Mouse (Mus musculus): ENCODE measurements around the gene Mybpc3. TPM values are rescaled to one million over a fixed set of nuclear protein-coding genes. Genes with fewer than 3 reads are reported as not detected.

The Mybpc3 gene
- polyA plus RNA-seq (2012; rRNA removed) = 0.06 and 0.14 TPM in 2 replicates

GRCm38 (mm10) chr2:91117585-91118275, at the start of gene Mybpc3:
Mybpc3 (plus strand) TSS chr2:91118144.

GRCm38 (mm10) chr2:91070076-91070800, 47.7 kb upstream of the Mybpc3 start, which contains the start of gene Slc39a13:
Slc39a13 (minus strand) TSS chr2:91070417.

GRCm38 (mm10) chr2:91081775-91082695, 35.9 kb upstream of the Mybpc3 start, which contains the start of gene Spi1:
Spi1 (plus strand) TSS chr2:91082390.

GRCm38 (mm10) chr2:91183711-91184405, 65.9 kb downstream of the Mybpc3 start, which contains the start of gene Madd:
Madd (minus strand) TSS chr2:91183837.

Other genes with a start within 250 kb of the Mybpc3 start
- 0.96 and 1.2 TPM in 2 replicates for gene C1qtnf4, start 232.3 kb upstream of the Mybpc3 start, polyA plus RNA-seq (2012; rRNA removed)
- 7.3 and 7.7 TPM in 2 replicates for gene Kbtbd4, start 213.4 kb upstream of the Mybpc3 start, polyA plus RNA-seq (2012; rRNA removed)
- gene Ndufs3, start 213.3 kb upstream of the Mybpc3 start, polyA plus RNA-seq (2012; rRNA removed) = 134 and 142 TPM in 2 replicates
- 28.5 and 32.5 TPM in 2 replicates for gene Celf1, start 177.8 kb upstream of the Mybpc3 start, polyA plus RNA-seq (2012; rRNA removed)
- 0.53 and 0.76 TPM in 2 replicates for gene Rapsn, start 82.5 kb upstream of the Mybpc3 start, polyA plus RNA-seq (2012; rRNA removed)
- gene Psmc3, start 64.1 kb upstream of the Mybpc3 start, polyA plus RNA-seq (2012; rRNA removed) = 80.8 and 83.0 TPM in 2 replicates
- 16.2 and 19.2 TPM in 2 replicates for gene Slc39a13, start 47.7 kb upstream of the Mybpc3 start, polyA plus RNA-seq (2012; rRNA removed)
- 38.8 and 46.7 TPM in 2 replicates for gene Spi1, start 35.8 kb upstream of the Mybpc3 start, polyA plus RNA-seq (2012; rRNA removed)
- gene Madd, start 65.7 kb downstream of the Mybpc3 start, polyA plus RNA-seq (2012; rRNA removed) = 5.3 and 6.3 TPM in 2 replicates
- 30.5 and 31.6 TPM in 2 replicates for gene Nr1h3, start 84.7 kb downstream of the Mybpc3 start, polyA plus RNA-seq (2012; rRNA removed)
- gene Acp2, start 84.7 kb downstream of the Mybpc3 start, polyA plus RNA-seq (2012; rRNA removed) = 11.1 and 11.3 TPM in 2 replicates
- 8.3 and 10.3 TPM in 2 replicates for gene Ddb2, start 118.8 kb downstream of the Mybpc3 start, polyA plus RNA-seq (2012; rRNA removed)
- gene Pacsin3, start 137.8 kb downstream of the Mybpc3 start, polyA plus RNA-seq (2012; rRNA removed) = 19.4 and 20.2 TPM in 2 replicates
- 25.8 and 26.6 TPM in 2 replicates for gene Arfgap2, start 146.8 kb downstream of the Mybpc3 start, polyA plus RNA-seq (2012; rRNA removed)